Mouse (Mus musculus) adrenal gland, postnatal 10 days (tissue): ENCODE data around the gene Rhov. TPM values are rescaled to one million over a fixed set of nuclear protein-coding genes. Genes with fewer than 3 reads are reported as not detected.

Experiments
- DNase-seq: peaks from one replicate; pipeline ENCODE4 v3.0.0; 2021; ENCODE audit warnings: mixed read lengths
- total RNA-seq, 2 experiments: library from RNA; stranded (reverse); gene quantifications; 2 replicates each; pipeline ENCODE4 v1.2.3; 2021

The Rhov gene
- total RNA-seq, 2 experiments from 2014 or later, result 0.27 to 0.36 TPM

GRCm38 (mm10) chr2:119237871-119238220 is 33.2 kb downstream of the Rhov start:
- DNase-seq, result peak; percentile 43

GRCm38 (mm10) chr2:119237210-119237870 is 33.7 kb downstream of the Rhov start, which contains the start of gene Spint1:
Gene Spint1 (plus strand): TSS chr2:119237362.
- DNase-seq, result peak; percentile 44

GRCm38 (mm10) chr2:119236682-119237209 is 34.3 kb downstream of the Rhov start:
- no peak for DNase-seq

GRCm38 (mm10) chr2:119229775-119230704 is 41.0 kb downstream of the Rhov start, which contains the start of gene Ppp1r14d:
Gene Ppp1r14d (minus strand): TSS chr2:119229906.
- DNase-seq, result no peak

Other genes with a start within 250 kb of the Rhov start
- 10 to 100 TPM; 17.7 TPM for gene Ccdc32, start 241.9 kb downstream of the Rhov start, total RNA-seq
- gene Rpusd2, start 236.5 kb downstream of the Rhov start, total RNA-seq, result 1 to 10 TPM; 5.0 to 5.6 TPM
- 1 to 10 TPM; 7.5 to 9.8 TPM for gene Knl1, start 224.2 kb downstream of the Rhov start, total RNA-seq
- 1 to 10 TPM; 9.1 to 9.3 TPM for gene Rad51, start 158.5 kb downstream of the Rhov start, total RNA-seq
- 10 to 100 TPM; 77.3 to 78.7 TPM for gene Rmdn3, start 114.2 kb downstream of the Rhov start, total RNA-seq
- 10 to 100 TPM; 25.9 to 43.2 TPM for gene Gchfr, start 103.5 kb downstream of the Rhov start, total RNA-seq
- gene Gm14137, start 96.8 kb downstream of the Rhov start, total RNA-seq, result under 1 TPM; 0.15 to 0.24 TPM
- gene Zfyve19, start 62.7 kb downstream of the Rhov start, total RNA-seq, result 10 to 100 TPM; 25.1 to 33.8 TPM
- gene Dnajc17, start 62.5 kb downstream of the Rhov start, total RNA-seq, result 10 to 100 TPM; 11.9 to 17.4 TPM
- not detected for gene Ppp1r14d, start 41.4 kb downstream of the Rhov start, total RNA-seq
- 1 to 10 TPM; 4.2 to 4.7 TPM for gene Spint1, start 33.9 kb downstream of the Rhov start, total RNA-seq
- gene Vps18, start 17.5 kb upstream of the Rhov start, total RNA-seq, result 10 to 100 TPM; 16.0 to 17.7 TPM
- gene Dll4, start 54.5 kb upstream of the Rhov start, total RNA-seq, result 10 to 100 TPM; 16.4 to 18.4 TPM
- gene Chac1, start 80.0 kb upstream of the Rhov start, total RNA-seq, result 1 to 10 TPM; 2.4 to 5.8 TPM
- gene Ino80, start 206.4 kb upstream of the Rhov start, total RNA-seq, result 10 to 100 TPM; 16.1 to 21.0 TPM